ENCODE assay signal across 8 mouse cellular contexts in genomic region chr17:56292531-56293222, GRCm38 (mm10). TPM values are rescaled to one million over a fixed set of nuclear protein-coding genes. Genes with fewer than 3 reads are reported as not detected.
DNase-seq lines count a peak whose midpoint lies in the region; ATAC-seq and TF ChIP-seq lines count a peak whose summit lies in the region.

TSS of gene Plin3 (minus strand) at chr17:56292873.

- peak within 1 kb of the TSS; percentile 94 for H3K27ac ChIP-seq in midbrain, embryonic 10.5 days (replicated peaks)
- no peak within 1 kb of the TSS for H3K27ac ChIP-seq in midbrain, postnatal 0 days (ENCODE audit: low read depth, low read length)
- H3K27ac ChIP-seq in embryonic facial prominence, embryonic 12.5 days: no peak within 1 kb of the TSS; the same call in 1 of the 2 replicates
- peak within 1 kb of the TSS in 1 of 2 experiments; percentile 97; a peak in 3 of 4 replicates for H3K27ac ChIP-seq in heart, embryonic 14.5 days (replicated peaks in 1 of 2; ENCODE audit: control insufficient read depth in 1 of 2, insufficient read depth in 1 of 2, low read depth in 2 of 2, low read length in 2 of 2)
- H3K27ac ChIP-seq in limb, embryonic 14.5 days (replicated peaks; ENCODE audit: low read depth, low read length): peak within 1 kb of the TSS; percentile 92
- H3K27ac ChIP-seq in thymus, adult 2 months (ENCODE audit: control insufficient read depth, insufficient read depth, low read length): peak within 1 kb of the TSS; percentile 98

- H3K4me3 ChIP-seq in midbrain, embryonic 10.5 days: 0 out of 2 replicates have a peak within 1 kb of the TSS, but pooled peaks have one; percentile 63
- no peak within 1 kb of the TSS for H3K4me3 ChIP-seq in midbrain, postnatal 0 days (ENCODE audit: low read depth, low read length)
- no peak within 1 kb of the TSS for H3K4me3 ChIP-seq in embryonic facial prominence, embryonic 12.5 days
- H3K4me3 ChIP-seq in heart, embryonic 14.5 days (ENCODE audit: control insufficient read depth in 1 of 2, insufficient read depth in 1 of 2, low read depth in 1 of 2, low read length in 2 of 2): no peak within 1 kb of the TSS
- H3K4me3 ChIP-seq in limb, embryonic 14.5 days (replicated peaks; ENCODE audit: low read length): 0 out of 2 replicates have a peak within 1 kb of the TSS, but pooled peaks have one; percentile 57
- no peak within 1 kb of the TSS for H3K4me3 ChIP-seq in thymus, adult 2 months (ENCODE audit: control insufficient read depth, insufficient read depth, low read length)

- 88% methylated on average over 4 of the region's 4 CpGs for WGBS in midbrain, embryonic 10.5 days
- 79% methylated on average over 4 of the region's 4 CpGs for WGBS in midbrain, postnatal 0 days
- WGBS in embryonic facial prominence, embryonic 12.5 days: 96% methylated on average over 4 of the region's 4 CpGs
- 90% methylated on average over 4 of the region's 4 CpGs for WGBS in heart, embryonic 14.5 days
- WGBS in limb, embryonic 14.5 days: 89% methylated on average over 4 of the region's 4 CpGs
- 35% methylated on average over 4 of the region's 4 CpGs for WGBS in thymus, adult 2 months

- ATAC-seq in midbrain, postnatal 0 days (ENCODE audit: low FRiP score): no peak
- no peak for ATAC-seq in embryonic facial prominence, embryonic 12.5 days (ENCODE audit: insufficient number of reproducible peaks, insufficient read depth, low FRiP score, low TSS enrichment)
- ATAC-seq in heart, embryonic 14.5 days (ENCODE audit: insufficient number of reproducible peaks, insufficient read depth, low FRiP score, low read depth): no peak
- ATAC-seq in limb, embryonic 14.5 days (ENCODE audit: low FRiP score, low read depth): no peak

- no peak for TF ChIP-seq POLR2A in limb, embryonic 14.5 days (IDR thresholded peaks at IDR 0.05; ENCODE audit: borderline replicate concordance, extremely low read depth, insufficient read depth, insufficient read length)
- TF ChIP-seq POLR2A in thymus, adult 2 months (IDR thresholded peaks at IDR 0.05; ENCODE audit: control insufficient read depth, extremely low read depth, insufficient read depth, low read length, poor library complexity): no peak

- H3K9me3 ChIP-seq in midbrain, embryonic 10.5 days (replicated peaks): no peaks in the 10 kb centered on the region
- H3K9me3 ChIP-seq in midbrain, postnatal 0 days (ENCODE audit: low read length): no peaks in the 10 kb centered on the region
- no peaks in the 10 kb centered on the region for H3K9me3 ChIP-seq in embryonic facial prominence, embryonic 12.5 days
- H3K9me3 ChIP-seq in heart, embryonic 14.5 days (ENCODE audit: control insufficient read depth, low read length): no peaks in the 10 kb centered on the region
- H3K9me3 ChIP-seq in limb, embryonic 14.5 days (ENCODE audit: control insufficient read depth, low read length): no peaks in the 10 kb centered on the region

- no peak for DNase-seq in midbrain, embryonic 10.5 days (ENCODE audit: low spot score)
- DNase-seq in midbrain, postnatal 0 days (ENCODE audit: low spot score): no peak
- no peak for DNase-seq in limb, embryonic 14.5 days (ENCODE audit: low spot score)
- DNase-seq in thymus, adult 2 months: peak; percentile 36
- DNase-seq in spleen, postnatal 10 days (ENCODE audit: low spot score in 2 of 2): no peak
- no peak for DNase-seq in left cerebral cortex, adult 9 months (ENCODE audit: low spot score in 2 of 2)

- no peak for TF ChIP-seq CTCF in midbrain, postnatal 0 days (IDR thresholded peaks at IDR 0.05)
- no peak for TF ChIP-seq CTCF in thymus, adult 2 months (IDR thresholded peaks at IDR 0.05; ENCODE audit: borderline replicate concordance, control insufficient read depth, extremely low read depth, insufficient read depth, low read length, poor library complexity)

- no peaks in the 10 kb centered on the region for H3K27me3 ChIP-seq in midbrain, embryonic 10.5 days (ENCODE audit: low read depth, poor library complexity, severe bottlenecking)
- H3K27me3 ChIP-seq in midbrain, postnatal 0 days (ENCODE audit: insufficient read depth, low read length): 0 out of 2 replicates have a peak, but pooled peaks cover 4% of the 10 kb centered on the region
- H3K27me3 ChIP-seq in embryonic facial prominence, embryonic 12.5 days: no peaks in the 10 kb centered on the region
- H3K27me3 ChIP-seq in heart, embryonic 14.5 days (ENCODE audit: control insufficient read depth, insufficient read depth, low read length): no peaks in the 10 kb centered on the region
- no peaks in the 10 kb centered on the region for H3K27me3 ChIP-seq in limb, embryonic 14.5 days (ENCODE audit: control insufficient read depth, insufficient read depth, low read length)
- no peaks in the 10 kb centered on the region for H3K27me3 ChIP-seq in thymus, adult 2 months (ENCODE audit: control insufficient read depth, insufficient read depth, low read length)

- H3K4me1 ChIP-seq in midbrain, embryonic 10.5 days: peaks cover 51% of the 10 kb centered on the region
- H3K4me1 ChIP-seq in midbrain, postnatal 0 days (ENCODE audit: insufficient read depth, low read length): no peaks in the 10 kb centered on the region
- peaks cover 25% of the 10 kb centered on the region for H3K4me1 ChIP-seq in embryonic facial prominence, embryonic 12.5 days
- H3K4me1 ChIP-seq in heart, embryonic 14.5 days (ENCODE audit: control insufficient read depth in 2 of 2, insufficient read depth in 2 of 2, low read length in 2 of 2): peaks cover 16 to 28% of the 10 kb centered on the region in 2 experiments
- peaks cover 32% of the 10 kb centered on the region for H3K4me1 ChIP-seq in limb, embryonic 14.5 days (ENCODE audit: control insufficient read depth, insufficient read depth, low read length)
- H3K4me1 ChIP-seq in thymus, adult 2 months (replicated peaks; ENCODE audit: control insufficient read depth, insufficient read depth, low read length): peaks cover 67% of the 10 kb centered on the region

- no peaks in the 10 kb centered on the region for H3K36me3 ChIP-seq in midbrain, embryonic 10.5 days
- H3K36me3 ChIP-seq in midbrain, postnatal 0 days (ENCODE audit: insufficient read depth, low read length): no peaks in the 10 kb centered on the region
- H3K36me3 ChIP-seq in embryonic facial prominence, embryonic 12.5 days: no peaks in the 10 kb centered on the region
- H3K36me3 ChIP-seq in heart, embryonic 14.5 days (ENCODE audit: control insufficient read depth, insufficient read depth, low read length): no peaks in the 10 kb centered on the region
- no peaks in the 10 kb centered on the region for H3K36me3 ChIP-seq in limb, embryonic 14.5 days (ENCODE audit: control insufficient read depth, insufficient read depth, low read length)
- no peaks in the 10 kb centered on the region for H3K36me3 ChIP-seq in thymus, adult 2 months (ENCODE audit: control insufficient read depth, insufficient read depth, low read length)

- no peak within 1 kb of the TSS for H3K9ac ChIP-seq in midbrain, postnatal 0 days (replicated peaks; ENCODE audit: low read length, poor library complexity, severe bottlenecking)
- H3K9ac ChIP-seq in embryonic facial prominence, embryonic 12.5 days: no peak within 1 kb of the TSS
- peak within 1 kb of the TSS; percentile 66; the same call in 1 of the 2 replicates for H3K9ac ChIP-seq in heart, embryonic 14.5 days (ENCODE audit: low read length)
- H3K9ac ChIP-seq in limb, embryonic 14.5 days (ENCODE audit: low read depth, low read length, severe bottlenecking): peak within 1 kb of the TSS; percentile 68; the same call in 1 of the 2 replicates

- H3K4me2 ChIP-seq in midbrain, postnatal 0 days (ENCODE audit: low read depth, low read length, poor library complexity, severe bottlenecking): no peak within 1 kb of the TSS
- no peak within 1 kb of the TSS for H3K4me2 ChIP-seq in embryonic facial prominence, embryonic 12.5 days (replicated peaks)
- H3K4me2 ChIP-seq in heart, embryonic 14.5 days (ENCODE audit: low read length): peak within 1 kb of the TSS; percentile 90; the same call in 1 of the 2 replicates
- H3K4me2 ChIP-seq in limb, embryonic 14.5 days (replicated peaks; ENCODE audit: low read depth, low read length, severe bottlenecking): no peak within 1 kb of the TSS; the same call in 1 of the 2 replicates

RNA-seq across cellular contexts. Expression of gene Plin3, which starts in this region (rescaled TPM):
- polyA plus RNA-seq in midbrain, embryonic 10.5 days (2016; fragmentation: Nextera tagmentation; extraction: Ambion mirVana): 59.5 and 70.0 TPM in 2 replicates
- total RNA-seq in midbrain, postnatal 0 days (2014; rRNA removed): 8.1 and 12.4 TPM in 2 replicates
- 9.6 and 12.1 TPM in 2 replicates for polyA plus RNA-seq in midbrain, postnatal 0 days (2015; fragmentation: Nextera tagmentation; extraction: Ambion mirVana)
- polyA plus RNA-seq in embryonic facial prominence, embryonic 12.5 days (2016; fragmentation: Nextera tagmentation; extraction: Ambion mirVana): 56.6 and 67.4 TPM in 2 replicates
- polyA plus RNA-seq in heart, embryonic 14.5 days (2014; fragmentation: Nextera tagmentation; extraction: Ambion mirVana): 66.4 and 70.9 TPM in 2 replicates
- 41.0 and 44.1 TPM in 2 replicates for polyA plus RNA-seq in limb, embryonic 14.5 days (2012; rRNA removed)
- polyA plus RNA-seq in limb, embryonic 14.5 days (2014; fragmentation: Nextera tagmentation; extraction: Ambion mirVana): 90.1 and 90.3 TPM in 2 replicates
- 29.3 and 33.0 TPM in 2 replicates for polyA plus RNA-seq in thymus, adult 2 months (2012; rRNA removed)

Comparison
In these comparisons a context has a peak if more than half of its experiments do, and no peak if none do; other contexts are left out.
1. H3K27ac ChIP-seq: peak in midbrain, embryonic 10.5 days (single experiment), limb, embryonic 14.5 days (single experiment) and thymus, adult 2 months (single experiment); none in midbrain, postnatal 0 days (single experiment) and embryonic facial prominence, embryonic 12.5 days (single experiment).
2. H3K4me3 ChIP-seq: peak in midbrain, embryonic 10.5 days (single experiment) and limb, embryonic 14.5 days (single experiment); none in midbrain, postnatal 0 days (single experiment), embryonic facial prominence, embryonic 12.5 days (single experiment), heart, embryonic 14.5 days (0 of 2) and thymus, adult 2 months (single experiment).
3. H3K9ac ChIP-seq: peak in heart, embryonic 14.5 days (single experiment) and limb, embryonic 14.5 days (single experiment); none in midbrain, postnatal 0 days (single experiment) and embryonic facial prominence, embryonic 12.5 days (single experiment).